Comparison of ENCODE assay signal across 19 mouse cellular contexts in genomic region chr5:75945394-75945793, GRCm38 (mm10). TPM values are rescaled to one million over a fixed set of nuclear protein-coding genes. Genes with fewer than 3 reads are reported as not detected.
DNase-seq lines count a peak whose midpoint lies in the region; ATAC-seq and TF ChIP-seq lines count a peak whose summit lies in the region.
"Had no signal": no experiment of that assay in that cellular context is flagged by ENCODE, and none has a peak within 500 bp of the region (broad histone marks: within the 10 kb centered on the region; RNA-seq: fewer than 3 reads in every experiment).

No protein-coding gene starts in this region.

- H3K4me3 ChIP-seq in heart, embryonic 11.5 days (ENCODE audit: low read depth, low read length): no peak overlapping the region
- no peak overlapping the region for H3K4me3 ChIP-seq in heart, embryonic 16.5 days (ENCODE audit: low read length)
- H3K4me3 ChIP-seq in liver, adult 2 months (ENCODE audit: insufficient read depth, low read depth, low read length): no peak overlapping the region
- no peak overlapping the region for H3K4me3 ChIP-seq in liver, postnatal 0 days (ENCODE audit: low read depth, low read length)
- H3K4me3 ChIP-seq: embryonic facial prominence, embryonic 10.5 days; hindbrain, embryonic 13.5 days had no signal

- H3K4me2 ChIP-seq in heart, embryonic 11.5 days: no peak overlapping the region
- H3K4me2 ChIP-seq in heart, embryonic 16.5 days (ENCODE audit: low read depth, low read length): no peak overlapping the region
- H3K4me2 ChIP-seq in liver, postnatal 0 days (ENCODE audit: low read depth, low read length): no peak overlapping the region
- H3K4me2 ChIP-seq: hindbrain, embryonic 13.5 days had no signal

- no peak for TF ChIP-seq CTCF in liver, adult 2 months (IDR thresholded peaks at IDR 0.05; ENCODE audit: low read depth, low read length)
- TF ChIP-seq CTCF in liver, postnatal 0 days (IDR thresholded peaks at IDR 0.05; ENCODE audit: low read depth): no peak

- H3K9me3 ChIP-seq in heart, embryonic 11.5 days (replicated peaks; ENCODE audit: control insufficient read depth, low read length): no peaks in the 10 kb centered on the region
- H3K9me3 ChIP-seq in heart, embryonic 16.5 days (replicated peaks; ENCODE audit: control insufficient read depth, low read length): no peaks in the 10 kb centered on the region
- no peaks in the 10 kb centered on the region for H3K9me3 ChIP-seq in liver, postnatal 0 days (ENCODE audit: low read length)
- H3K9me3 ChIP-seq: embryonic facial prominence, embryonic 10.5 days; hindbrain, embryonic 13.5 days had no signal

- H3K9ac ChIP-seq in heart, embryonic 11.5 days (ENCODE audit: low read depth, low read length): no peak overlapping the region
- H3K9ac ChIP-seq in heart, embryonic 16.5 days (ENCODE audit: low read length): no peak overlapping the region; the same call in 1 of the 2 replicates
- no peak overlapping the region for H3K9ac ChIP-seq in liver, adult 2 months (ENCODE audit: low read depth, low read length)
- no peak overlapping the region for H3K9ac ChIP-seq in liver, postnatal 0 days (replicated peaks)
- H3K9ac ChIP-seq: hindbrain, embryonic 13.5 days had no signal

- intact Hi-C loops in heart, postnatal 25 days (cut with DNase I): no loop called here

- no peak overlapping the region for H3K27ac ChIP-seq in heart, embryonic 11.5 days (ENCODE audit: low read depth, low read length)
- peak overlapping the region; percentile 49 for H3K27ac ChIP-seq in heart, embryonic 16.5 days (ENCODE audit: low read length)
- peak overlapping the region; percentile 71; the same call in 1 of the 2 replicates for H3K27ac ChIP-seq in liver, adult 2 months (replicated peaks; ENCODE audit: insufficient read depth, low read depth, low read length)
- no peak overlapping the region for H3K27ac ChIP-seq in liver, postnatal 0 days (ENCODE audit: low read depth)
- H3K27ac ChIP-seq: embryonic facial prominence, embryonic 10.5 days; hindbrain, embryonic 13.5 days; hindbrain, postnatal 0 days had no signal

- no peak for TF ChIP-seq POLR2A in liver, adult 2 months (IDR thresholded peaks at IDR 0.05; ENCODE audit: extremely low read depth, insufficient read depth, low read length)

- WGBS in heart, embryonic 11.5 days (ENCODE audit: insufficient replicate concordance): 44% methylated on average over 4 of the region's 4 CpGs
- 50% methylated on average over 4 of the region's 4 CpGs for WGBS in heart, embryonic 16.5 days
- WGBS in liver, adult 2 months: 65% methylated on average over 4 of the region's 4 CpGs
- 65% methylated on average over 4 of the region's 4 CpGs for WGBS in liver, postnatal 0 days (ENCODE audit: insufficient replicate concordance)

- no peak for TF ChIP-seq EP300 in liver, postnatal 0 days (IDR thresholded peaks at IDR 0.05; ENCODE audit: low read depth)

- no peaks in the 10 kb centered on the region for H3K36me3 ChIP-seq in heart, embryonic 11.5 days (ENCODE audit: control insufficient read depth, insufficient read depth, low read length)
- peaks cover 5% of the 10 kb centered on the region for H3K36me3 ChIP-seq in heart, embryonic 16.5 days (ENCODE audit: control insufficient read depth, insufficient read depth)
- peaks cover 10% of the 10 kb centered on the region; the same call in 1 of the 2 replicates for H3K36me3 ChIP-seq in liver, adult 2 months (ENCODE audit: control insufficient read depth, insufficient read depth, low read length)
- no peaks in the 10 kb centered on the region for H3K36me3 ChIP-seq in liver, postnatal 0 days (replicated peaks; ENCODE audit: insufficient read depth, low read length)
- H3K36me3 ChIP-seq: embryonic facial prominence, embryonic 10.5 days; hindbrain, embryonic 13.5 days had no signal

- H3K27me3 ChIP-seq in heart, embryonic 11.5 days (ENCODE audit: control insufficient read depth, insufficient read depth, low read length): no peaks in the 10 kb centered on the region
- H3K27me3 ChIP-seq in heart, embryonic 16.5 days (ENCODE audit: control insufficient read depth, insufficient read depth, low read length): no peaks in the 10 kb centered on the region
- H3K27me3 ChIP-seq in liver, adult 2 months (ENCODE audit: control insufficient read depth, insufficient read depth, low read length): no peaks in the 10 kb centered on the region
- no peaks in the 10 kb centered on the region for H3K27me3 ChIP-seq in liver, postnatal 0 days (ENCODE audit: insufficient read depth, low read length)
- H3K27me3 ChIP-seq: CH12.LX; hindbrain, embryonic 13.5 days; Patski had no signal

- H3K79me2 ChIP-seq in liver, adult 2 months (ENCODE audit: control insufficient read depth, insufficient read depth, low read length): no peaks in the 10 kb centered on the region

- H3K4me1 ChIP-seq in heart, embryonic 11.5 days (ENCODE audit: control insufficient read depth, insufficient read depth, low read length): peaks cover 5% of the 10 kb centered on the region; the same call in 1 of the 2 replicates
- peaks cover 12% of the 10 kb centered on the region for H3K4me1 ChIP-seq in heart, embryonic 16.5 days (ENCODE audit: control insufficient read depth, insufficient read depth, low read length)
- H3K4me1 ChIP-seq in liver, adult 2 months (ENCODE audit: control insufficient read depth, insufficient read depth, low read length): peaks cover 2% of the 10 kb centered on the region; the same call in 1 of the 2 replicates
- H3K4me1 ChIP-seq in liver, postnatal 0 days (ENCODE audit: insufficient read depth): no peaks in the 10 kb centered on the region

- no peak for ATAC-seq in heart, embryonic 11.5 days (replicated peaks; ENCODE audit: insufficient number of reproducible peaks, low FRiP score, low TSS enrichment)
- ATAC-seq in heart, embryonic 16.5 days (replicated peaks; ENCODE audit: extremely low read depth, insufficient read depth, low FRiP score): no peak
- no peak for ATAC-seq in liver, postnatal 0 days
- ATAC-seq: activated CD4-positive, CD25-positive, alpha-beta regulatory T cell, adult 4 months; forebrain, embryonic 14.5 days; hindbrain, postnatal 0 days; Patski had no signal

- peak; percentile 91 for DNase-seq in heart, adult 11 months
- no peak for DNase-seq in heart, postnatal 25 days (ENCODE audit: low spot score)
- DNase-seq in liver, adult 2 months (ENCODE audit: extremely low read depth, low read depth, low spot score): no peak
- DNase-seq in liver, postnatal 0 days: no peak
- no peak for DNase-seq in adrenal gland, adult 8-10 months
- DNase-seq: adrenal gland, postnatal 25 days; cerebellum, adult 2 months; cerebellum, postnatal 10 days; gastrocnemius, postnatal 10 days; kidney, adult 11 months had no signal

RNA-seq across cellular contexts. Expression of gene Kdr, which starts 32.9 kb away (rescaled TPM):
- 31.6 and 46.9 TPM in 2 replicates for polyA plus RNA-seq in heart, embryonic 11.5 days (2014; fragmentation: Nextera tagmentation; extraction: Ambion mirVana)
- 38.5 and 46.2 TPM in 2 replicates for polyA plus RNA-seq in heart, embryonic 16.5 days (2015; fragmentation: Nextera tagmentation; extraction: Ambion mirVana)
- total RNA-seq in heart, postnatal 25 days (2021): 10 to 100 TPM; 88.8 to 99.1 TPM
- total RNA-seq in liver, adult 2 months (2014; rRNA removed): 33.4 and 35.1 TPM in 2 replicates
- 5.8 and 7.8 TPM in 2 replicates for polyA plus RNA-seq in liver, adult 2 months (2012; rRNA removed)
- 7.9 and 9.6 TPM in 2 replicates for polyA plus RNA-seq in liver, postnatal 0 days (2015; fragmentation: Nextera tagmentation; extraction: Ambion mirVana)
- 100 to 1,000 TPM in 2 of 4 experiments, 10 to 100 TPM in 2; 75.8 to 125 (median 99.9) TPM for total RNA-seq in adrenal gland, adult 8-10 months (2022)
- total RNA-seq: CH12.LX had no signal
- polyA plus RNA-seq: Patski had no signal

Comparison
In these comparisons a context has a peak if more than half of its experiments do, and no peak if none do; other contexts are left out.
1. H3K27ac ChIP-seq: peak in heart, embryonic 16.5 days (single experiment) and liver, adult 2 months (single experiment); none in heart, embryonic 11.5 days (single experiment) and liver, postnatal 0 days (single experiment).